Comparison of ENCODE assay signal across 8 mouse cellular contexts in genomic region chr2:159053534-159053933, GRCm38 (mm10).
A peak's percentile ranks its signal among the peaks of the same experiment; 100 is the strongest.
DNase-seq lines count a peak whose midpoint lies in the region; ATAC-seq and TF ChIP-seq lines count a peak whose summit lies in the region.

No protein-coding gene starts in this region.

- no peaks in the 10 kb centered on the region for H3K36me3 ChIP-seq in forebrain, embryonic 13.5 days (ENCODE audit: poor library complexity, severe bottlenecking)
- H3K36me3 ChIP-seq in forebrain, embryonic 16.5 days (ENCODE audit: control insufficient read depth, insufficient read depth), result no peaks in the 10 kb centered on the region
- no peaks in the 10 kb centered on the region for H3K36me3 ChIP-seq in embryonic facial prominence, embryonic 11.5 days (replicated peaks; ENCODE audit: control insufficient read depth, insufficient read depth, low read depth, low read length)
- H3K36me3 ChIP-seq in liver, embryonic 14.5 days (replicated peaks; ENCODE audit: control insufficient read depth, insufficient read depth, low read depth), result no peaks in the 10 kb centered on the region

- no peak overlapping the region for H3K27ac ChIP-seq in forebrain, embryonic 13.5 days
- no peak overlapping the region for H3K27ac ChIP-seq in forebrain, embryonic 16.5 days (ENCODE audit: low read length)
- no peak overlapping the region for H3K27ac ChIP-seq in embryonic facial prominence, embryonic 11.5 days (replicated peaks; ENCODE audit: low read depth, low read length)
- H3K27ac ChIP-seq in liver, embryonic 14.5 days, result no peak overlapping the region

- no peak overlapping the region for H3K4me3 ChIP-seq in forebrain, embryonic 13.5 days
- H3K4me3 ChIP-seq in forebrain, embryonic 16.5 days (replicated peaks; ENCODE audit: low read length), result no peak overlapping the region
- no peak overlapping the region for H3K4me3 ChIP-seq in embryonic facial prominence, embryonic 11.5 days (ENCODE audit: low read depth, low read length)
- no peak overlapping the region for H3K4me3 ChIP-seq in liver, embryonic 14.5 days (ENCODE audit: insufficient read depth in 1 of 2, low read depth in 2 of 2, low read length in 2 of 2)

- TF ChIP-seq EP300 in liver, embryonic 14.5 days (IDR thresholded peaks at IDR 0.05; ENCODE audit: low read depth), result no peak

- no peak for TF ChIP-seq CTCF in liver, embryonic 14.5 days (IDR thresholded peaks at IDR 0.05; ENCODE audit: low read depth)

- DNase-seq in embryonic facial prominence, embryonic 11.5 days (ENCODE audit: low spot score), result no peak
- peak; percentile 37 for DNase-seq in heart, postnatal 4 days
- DNase-seq in liver, embryonic 14.5 days (ENCODE audit: low read depth in 3 of 3, low spot score in 3 of 3), result no peak
- no peak for DNase-seq in urinary bladder, postnatal 10 days (ENCODE audit: low spot score)
- no peak for DNase-seq in thymus, postnatal 4 days
- no peak for DNase-seq in cerebellum, postnatal 14 days

- H3K27me3 ChIP-seq in forebrain, embryonic 13.5 days, result no peaks in the 10 kb centered on the region
- no peaks in the 10 kb centered on the region for H3K27me3 ChIP-seq in forebrain, embryonic 16.5 days (replicated peaks; ENCODE audit: control insufficient read depth, insufficient read depth, low read length)
- H3K27me3 ChIP-seq in embryonic facial prominence, embryonic 11.5 days (ENCODE audit: control insufficient read depth, insufficient read depth, low read length), result no peaks in the 10 kb centered on the region
- no peaks in the 10 kb centered on the region for H3K27me3 ChIP-seq in liver, embryonic 14.5 days (ENCODE audit: control insufficient read depth, insufficient read depth, low read length)

- no peaks in the 10 kb centered on the region for H3K4me1 ChIP-seq in forebrain, embryonic 13.5 days
- no peaks in the 10 kb centered on the region for H3K4me1 ChIP-seq in forebrain, embryonic 16.5 days (replicated peaks; ENCODE audit: control insufficient read depth, insufficient read depth, low read length)
- no peaks in the 10 kb centered on the region for H3K4me1 ChIP-seq in embryonic facial prominence, embryonic 11.5 days (ENCODE audit: control insufficient read depth, insufficient read depth, low read length)
- no peaks in the 10 kb centered on the region for H3K4me1 ChIP-seq in liver, embryonic 14.5 days (replicated peaks; ENCODE audit: control insufficient read depth in 2 of 2, insufficient read depth in 2 of 2, low read length in 1 of 2)

- no peak overlapping the region for H3K9ac ChIP-seq in forebrain, embryonic 13.5 days
- H3K9ac ChIP-seq in forebrain, embryonic 16.5 days (replicated peaks; ENCODE audit: low read depth, low read length), result no peak overlapping the region
- no peak overlapping the region for H3K9ac ChIP-seq in embryonic facial prominence, embryonic 11.5 days (replicated peaks; ENCODE audit: low read length)
- H3K9ac ChIP-seq in liver, embryonic 14.5 days (replicated peaks), result no peak overlapping the region

- H3K9me3 ChIP-seq in forebrain, embryonic 13.5 days (replicated peaks), result no peaks in the 10 kb centered on the region
- no peaks in the 10 kb centered on the region for H3K9me3 ChIP-seq in forebrain, embryonic 16.5 days (ENCODE audit: control insufficient read depth, low read length)
- H3K9me3 ChIP-seq in embryonic facial prominence, embryonic 11.5 days (replicated peaks; ENCODE audit: control insufficient read depth, low read length), result no peaks in the 10 kb centered on the region
- H3K9me3 ChIP-seq in liver, embryonic 14.5 days (ENCODE audit: control insufficient read depth, low read length), result no peaks in the 10 kb centered on the region

- whole genome bisulfite sequencing in forebrain, embryonic 13.5 days, result 70% methylated on average over 10 of the region's 10 CpGs
- WGBS in forebrain, embryonic 16.5 days, result 69% methylated on average over 10 of the region's 10 CpGs
- 58% methylated on average over 10 of the region's 10 CpGs for WGBS in embryonic facial prominence, embryonic 11.5 days
- 30% methylated on average over 10 of the region's 10 CpGs for WGBS in liver, embryonic 14.5 days (ENCODE audit: insufficient replicate concordance)

- ATAC-seq in forebrain, embryonic 13.5 days, result 0 out of 2 replicates have a peak, but pooled peaks have one; percentile 4
- no peak for ATAC-seq in forebrain, embryonic 16.5 days
- 0 out of 2 replicates have a peak, but pooled peaks have one; percentile 8 for ATAC-seq in embryonic facial prominence, embryonic 11.5 days (replicated peaks; ENCODE audit: insufficient number of reproducible peaks, low FRiP score, low TSS enrichment, low read depth)
- peak; percentile 60; the same call in 1 of the 2 replicates for ATAC-seq in liver, embryonic 14.5 days (ENCODE audit: insufficient read depth)

- no peak overlapping the region for H3K4me2 ChIP-seq in forebrain, embryonic 13.5 days
- H3K4me2 ChIP-seq in forebrain, embryonic 16.5 days (ENCODE audit: low read length), result no peak overlapping the region
- H3K4me2 ChIP-seq in embryonic facial prominence, embryonic 11.5 days (ENCODE audit: low read depth, low read length), result no peak overlapping the region
- no peak overlapping the region for H3K4me2 ChIP-seq in liver, embryonic 14.5 days (ENCODE audit: low read depth)
